Mouse (Mus musculus) gastrocnemius, postnatal 25 days (tissue): ENCODE measurements around the gene Cwh43. TPM values are rescaled to one million over a fixed set of nuclear protein-coding genes. Genes with fewer than 3 reads are reported as not detected.

ENCODE experiments used
- DNase-seq: peaks from one replicate; pipeline ENCODE4 v3.0.0; 2022
- long read RNA-seq, 2 experiments: library from polyadenylated mRNA; stranded (forward); transcript quantifications; one replicate each; pipeline ENCODE4 v2.0.0; 2021
- total RNA-seq, 2 experiments: library from RNA; stranded (reverse); gene quantifications; 1 replicate in 1 of 2; 2 replicates in 1 of 2; pipeline ENCODE4 v1.2.3; 2021

Gene Cwh43
- total RNA-seq = not detected
- long read RNA-seq, experiment 1 = 0 reads
- long read RNA-seq, experiment 2 = 0 reads

DNA sequence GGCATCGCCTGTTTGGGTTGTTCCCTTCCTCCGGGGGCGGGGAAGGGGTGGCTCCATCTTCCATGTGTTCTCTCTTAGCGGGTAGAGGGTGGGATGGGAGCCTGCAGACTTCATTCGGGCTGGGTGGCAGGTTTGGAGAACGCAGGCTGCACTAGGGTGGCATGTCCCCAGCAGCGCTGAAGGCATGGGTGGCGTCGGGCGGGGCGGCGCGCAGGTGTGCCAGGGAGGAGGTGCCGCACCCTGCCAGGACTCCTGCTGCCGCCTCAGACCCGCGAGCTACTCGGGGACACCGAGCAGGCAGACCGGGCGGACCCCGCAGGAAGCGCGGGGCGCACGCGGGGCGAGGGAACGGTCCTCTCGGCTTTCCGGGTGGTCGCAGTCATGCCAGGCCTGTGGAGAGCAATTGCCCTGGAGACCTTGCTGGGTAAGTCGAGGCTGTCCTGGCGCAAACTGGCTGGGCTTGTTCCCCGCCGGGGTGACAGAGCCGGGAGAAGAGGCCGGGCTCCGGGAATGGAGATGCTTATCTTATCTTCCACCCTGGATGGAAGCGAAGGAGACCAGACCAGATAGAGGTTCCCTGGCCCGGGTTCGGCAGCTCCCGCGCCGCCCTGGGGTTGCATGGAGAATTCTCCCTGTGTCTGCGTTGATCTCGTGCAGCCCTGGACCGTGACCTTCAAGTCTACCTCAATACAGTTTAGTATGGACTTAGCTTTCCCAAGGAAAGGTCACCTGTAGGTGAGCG is at the start of gene Cwh43:
Gene Cwh43, plus strand, starts transcription at position 95 of the 742 bp plus-strand sequence.
- no peak for DNase-seq

- DNase-seq = no peak
Observed at GRCm38 (mm10) chr5:73359134-73359751, 46.6 kb upstream of the Cwh43 start.

GRCm38 (mm10) chr5:73359752-73360141 is 46.1 kb upstream of the Cwh43 start:
- DNase-seq = no peak

DNA sequence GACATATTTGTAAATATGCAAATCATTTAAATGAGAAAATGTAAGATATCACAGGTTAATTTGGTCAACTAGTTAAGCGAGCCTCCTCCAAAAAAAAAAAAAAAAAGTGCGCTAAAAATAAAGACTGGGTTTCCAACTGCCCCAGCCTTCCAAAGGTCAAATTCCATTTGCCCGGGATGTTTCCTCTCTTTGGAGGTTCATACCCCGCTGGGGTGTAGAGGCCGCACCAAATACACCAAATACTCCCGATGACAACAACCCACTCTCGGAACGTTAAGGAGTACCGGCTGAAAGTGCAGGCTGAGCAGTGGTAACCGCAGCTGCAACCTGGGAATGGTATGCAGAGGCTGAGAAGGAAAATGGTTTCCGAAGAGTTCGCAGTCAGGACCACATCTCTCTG is 45.6 kb upstream of the Cwh43 start:
- DNase-seq = no peak

DNA sequence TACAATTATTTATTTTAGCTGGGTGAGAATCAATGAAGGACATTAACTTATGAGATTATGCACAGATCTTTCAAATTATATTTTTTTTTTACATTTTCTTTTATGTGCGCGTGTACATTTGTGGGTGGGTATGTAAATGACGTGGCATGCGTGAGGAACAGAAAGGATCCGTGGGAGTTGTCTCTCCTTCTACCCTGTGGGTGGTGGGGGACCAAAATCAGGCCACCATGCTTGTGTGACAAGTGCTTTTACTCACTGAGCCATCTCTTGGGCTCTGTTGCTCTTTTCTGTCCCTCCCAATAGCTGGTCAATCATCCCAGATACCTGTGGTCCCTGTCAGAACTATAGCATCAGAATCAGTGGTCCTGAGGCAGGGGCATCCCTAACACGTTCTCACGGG is 43.5 kb upstream of the Cwh43 start:
- DNase-seq = no peak

DNA sequence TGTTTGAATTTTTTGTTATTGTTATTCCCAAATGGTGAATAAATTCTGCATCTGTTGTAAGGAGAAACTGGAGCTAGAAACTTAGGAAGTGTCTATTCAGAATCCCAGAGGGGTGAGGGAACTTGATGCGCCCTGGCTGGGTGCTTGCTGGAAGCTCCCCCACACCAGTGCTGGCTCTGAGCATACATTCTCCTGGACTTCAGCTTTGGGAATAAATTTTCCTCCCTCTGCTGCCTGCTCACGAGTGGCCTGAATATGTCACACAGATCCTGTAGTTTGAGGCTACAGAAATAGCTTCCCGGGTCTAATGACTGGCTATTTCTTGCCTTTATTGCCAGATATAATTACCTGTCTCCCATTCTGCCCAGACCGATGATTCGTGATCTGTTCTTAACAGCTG is 43.1 kb upstream of the Cwh43 start:
- DNase-seq = peak; percentile 57

DNA sequence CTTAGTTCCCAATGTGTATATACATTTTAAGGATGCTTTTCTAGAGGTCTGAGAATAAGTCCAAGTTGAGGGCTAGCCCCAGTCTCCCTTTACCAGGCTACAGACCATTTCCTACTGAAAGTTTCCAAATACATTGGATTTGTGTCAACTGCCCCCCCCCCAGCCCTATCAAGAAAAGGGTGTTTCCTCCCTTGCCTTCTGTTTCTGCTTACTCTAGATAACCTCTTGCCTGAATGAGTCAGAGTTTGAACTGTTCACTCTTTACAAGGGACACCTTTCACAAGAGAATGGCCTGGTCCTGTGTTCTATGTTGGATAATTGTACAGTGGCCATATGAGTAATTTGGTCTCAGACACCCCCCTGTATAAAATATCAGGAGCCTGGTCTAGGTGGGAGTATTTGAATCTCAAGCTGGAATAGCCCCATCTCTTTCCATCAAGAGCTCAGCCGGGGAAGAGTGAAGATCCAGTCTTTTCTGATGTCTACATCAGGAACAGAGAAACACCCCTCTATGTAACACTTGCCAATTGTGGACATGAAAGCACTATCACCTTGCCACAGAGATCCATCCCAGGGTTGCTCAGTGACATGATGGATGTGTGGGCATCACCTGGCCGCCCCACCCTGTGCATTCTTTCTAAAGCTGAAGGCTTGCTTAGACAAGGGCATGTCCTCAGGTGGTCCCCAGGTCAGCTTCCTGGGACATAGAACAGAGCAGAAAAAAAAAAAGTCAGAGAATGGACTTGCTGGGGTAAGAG is 41.6 kb upstream of the Cwh43 start:
- DNase-seq = no peak

GRCm38 (mm10) chr5:73367906-73368305 is 38.0 kb upstream of the Cwh43 start:
- DNase-seq = no peak

- no peak for DNase-seq
Observed at GRCm38 (mm10) chr5:73368845-73369447, 36.9 kb upstream of the Cwh43 start.

- no peak for DNase-seq
Observed at GRCm38 (mm10) chr5:73369731-73370130, 36.1 kb upstream of the Cwh43 start.

DNA sequence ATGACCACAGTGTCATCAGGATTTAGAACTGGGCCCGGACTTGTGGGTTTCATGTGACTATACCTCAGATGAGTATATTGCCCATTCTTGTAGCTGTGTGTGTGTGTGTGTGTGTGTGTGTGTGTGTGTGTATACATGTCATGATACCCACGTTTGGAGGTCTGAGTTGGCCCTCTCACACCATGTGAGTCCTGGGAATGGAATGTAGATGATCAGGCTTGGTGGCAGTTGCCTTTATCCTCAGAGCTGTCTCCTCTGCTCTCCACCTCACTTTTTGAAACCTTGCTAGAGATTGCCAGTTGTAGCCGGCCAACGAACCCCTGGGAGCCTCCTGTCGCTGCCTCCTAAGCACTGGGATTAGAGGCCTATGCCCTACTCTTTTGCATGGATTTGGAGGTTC is 33.3 kb upstream of the Cwh43 start:
- no peak for DNase-seq

DNA sequence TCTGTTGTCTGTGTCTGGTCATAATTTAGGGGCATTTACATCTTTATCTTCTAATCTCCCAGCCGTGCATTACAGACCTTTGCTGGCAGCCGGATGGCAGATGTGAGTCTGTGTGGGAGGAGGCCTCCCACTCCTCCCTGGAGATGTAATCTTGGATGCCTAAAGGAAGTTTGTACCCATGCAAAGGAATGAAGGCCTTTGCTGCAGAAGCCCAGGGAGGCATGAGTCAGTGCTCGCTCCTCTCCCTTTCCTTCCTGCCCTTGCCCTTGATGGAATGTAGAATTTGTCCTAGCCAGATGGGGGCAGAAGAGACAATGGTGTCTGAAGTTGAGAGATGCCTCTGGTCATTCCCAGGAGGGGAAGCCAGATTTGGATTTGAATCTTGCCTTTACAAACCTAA is 32.7 kb upstream of the Cwh43 start:
- DNase-seq = no peak

DNA sequence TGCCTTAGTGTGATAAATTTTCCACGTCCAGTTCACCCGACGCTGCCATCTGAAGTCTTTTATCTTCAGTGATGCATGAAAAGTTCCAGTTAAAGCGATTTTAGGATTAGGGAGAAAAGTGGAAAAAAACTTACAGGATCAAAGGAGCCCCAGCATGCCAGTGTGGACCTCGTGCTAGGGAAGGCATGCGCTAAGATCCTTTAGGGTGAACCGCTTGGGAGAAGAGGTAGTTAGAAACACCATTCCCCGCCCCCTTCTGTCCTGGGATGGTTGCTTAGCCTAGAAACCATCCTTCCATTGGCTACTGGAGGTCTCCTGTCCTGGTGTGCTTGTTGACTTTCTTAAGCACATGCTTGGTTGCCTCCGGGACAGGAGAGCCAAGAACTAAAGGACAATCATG is 29.8 kb upstream of the Cwh43 start:
- DNase-seq = no peak

DNA sequence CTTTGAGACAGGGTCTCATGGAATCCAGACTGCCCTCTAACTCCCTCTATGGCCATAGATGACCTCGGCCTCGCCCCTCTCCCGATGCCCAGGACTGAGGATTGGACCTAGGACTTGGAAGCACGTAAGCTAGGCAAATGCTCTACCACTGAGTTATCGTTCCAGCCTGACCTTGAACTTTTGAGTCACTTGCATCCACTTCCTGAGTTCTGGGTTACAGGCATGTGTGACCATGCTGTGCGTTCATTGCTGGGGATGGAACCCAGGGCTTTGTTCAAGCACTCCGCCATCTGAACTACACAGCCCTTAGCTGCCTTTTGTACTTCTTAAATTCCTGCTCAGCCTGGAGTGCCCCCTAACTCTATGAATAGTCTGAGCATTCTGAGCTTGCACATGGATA is 29.4 kb upstream of the Cwh43 start:
- no peak for DNase-seq

DNA sequence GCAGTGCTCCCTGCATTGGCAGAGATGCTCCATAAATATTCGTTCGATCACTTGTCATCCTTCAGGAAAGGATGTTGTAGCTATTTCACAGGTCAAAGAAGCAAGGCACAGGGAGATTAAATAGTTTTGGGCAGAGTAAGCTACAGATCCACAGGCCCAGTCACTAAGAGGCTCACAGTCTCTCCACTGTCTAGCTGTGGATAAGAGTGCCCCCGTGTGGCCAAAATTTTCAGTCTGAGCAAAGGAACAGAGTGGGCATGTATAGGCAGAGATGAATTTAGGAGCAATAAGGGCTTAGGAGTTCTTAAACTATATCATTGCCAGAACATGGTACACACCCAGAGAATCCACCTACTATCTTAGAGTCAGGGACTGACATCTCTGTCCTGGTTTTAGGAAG is 26.0 kb upstream of the Cwh43 start:
- peak; percentile 26 for DNase-seq

- DNase-seq = no peak
Observed at GRCm38 (mm10) chr5:73380829-73381228, 25.0 kb upstream of the Cwh43 start.

- no peak for DNase-seq
Observed at GRCm38 (mm10) chr5:73381510-73381909, 24.4 kb upstream of the Cwh43 start.

- DNase-seq = no peak
Observed at GRCm38 (mm10) chr5:73381976-73382540, 23.8 kb upstream of the Cwh43 start.

GRCm38 (mm10) chr5:73382737-73383646 is 22.9 kb upstream of the Cwh43 start:
- no peak for DNase-seq

DNA sequence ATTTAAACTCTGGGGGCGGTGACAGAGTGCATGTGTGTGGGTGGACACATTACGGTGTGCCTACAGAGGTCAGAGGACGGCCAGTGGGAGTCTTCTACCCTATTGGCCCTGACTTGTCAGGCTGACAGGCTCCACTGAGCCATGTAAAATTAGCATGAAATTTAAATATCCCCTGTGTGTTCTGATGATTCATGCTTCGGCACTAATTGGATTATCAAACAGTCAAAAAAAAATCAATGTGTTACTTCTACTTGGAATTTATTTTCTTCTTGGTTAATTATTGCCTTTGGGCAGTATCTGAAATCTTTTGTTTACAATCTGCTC is 22.3 kb upstream of the Cwh43 start:
- DNase-seq = no peak

DNA sequence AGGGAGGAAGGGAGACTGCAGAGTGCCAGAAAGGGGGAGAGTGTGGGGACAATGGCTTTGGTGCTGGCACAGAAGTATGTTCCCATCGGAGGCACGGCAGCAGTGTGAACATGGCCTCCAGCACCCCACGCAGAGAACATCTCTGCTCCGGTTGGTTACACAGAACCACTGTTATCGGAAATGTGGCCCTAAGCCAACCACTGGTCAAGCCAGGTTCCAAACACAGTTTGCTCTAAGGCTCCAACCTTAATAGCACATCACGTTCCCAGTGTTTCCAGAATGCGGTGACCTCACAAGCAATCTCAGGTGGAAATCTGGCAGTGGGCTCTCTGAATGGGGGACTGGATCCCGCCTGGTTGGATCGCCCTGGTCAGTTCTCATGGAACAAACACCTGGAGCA is 12.8 kb upstream of the Cwh43 start:
- no peak for DNase-seq
